Mouse (Mus musculus) heart, adult 2 months (tissue): ENCODE data around the gene Srsf2.
A peak's percentile ranks its signal among the peaks of the same experiment; 100 is the strongest.

Experiments used
- CTCF ChIP-seq: fragments of 200-600 bp; IDR thresholded peaks from 2 replicates; pipeline ENCODE4 v1.8.1; 2022; ENCODE audit warnings: antibody characterized with exemption, mild to moderate bottlenecking, moderate library complexity
- EP300 ChIP-seq: fragments of 200-500 bp; IDR thresholded peaks from 2 replicates; pipeline ENCODE4 v1.6.1; 2011; ENCODE audit warnings: low read depth, low read length, control low read depth; ENCODE audit not compliant: insufficient read depth
- POLR2A ChIP-seq: fragments of 200-500 bp; IDR thresholded peaks from 2 replicates; pipeline ENCODE4 v1.6.1; 2011; ENCODE audit warnings: mild to moderate bottlenecking, low read depth, low read length, control low read depth; ENCODE audit not compliant: insufficient read depth

GRCm38 (mm10) chr11:116807116-116807515, 45.8 kb downstream of the Srsf2 start:
- TF ChIP-seq CTCF (peak; percentile 21; the same call in 1 of the 2 replicates), POLR2A (no peak), EP300 (no peak)
